Mouse (Mus musculus) ovary, postnatal 14 days (tissue): ENCODE measurements around the gene Gimap4.
"Not testable (repeated sequence)": the region's sequence is repeated elsewhere in the genome, so short reads cannot be mapped to it uniquely, and the experiment has no call there.

ENCODE experiments used
- DNase-seq: peaks from one replicate; pipeline ENCODE4 v3.0.0; 2022; ENCODE audit warnings: low spot score

Gimap4 gene

DNA sequence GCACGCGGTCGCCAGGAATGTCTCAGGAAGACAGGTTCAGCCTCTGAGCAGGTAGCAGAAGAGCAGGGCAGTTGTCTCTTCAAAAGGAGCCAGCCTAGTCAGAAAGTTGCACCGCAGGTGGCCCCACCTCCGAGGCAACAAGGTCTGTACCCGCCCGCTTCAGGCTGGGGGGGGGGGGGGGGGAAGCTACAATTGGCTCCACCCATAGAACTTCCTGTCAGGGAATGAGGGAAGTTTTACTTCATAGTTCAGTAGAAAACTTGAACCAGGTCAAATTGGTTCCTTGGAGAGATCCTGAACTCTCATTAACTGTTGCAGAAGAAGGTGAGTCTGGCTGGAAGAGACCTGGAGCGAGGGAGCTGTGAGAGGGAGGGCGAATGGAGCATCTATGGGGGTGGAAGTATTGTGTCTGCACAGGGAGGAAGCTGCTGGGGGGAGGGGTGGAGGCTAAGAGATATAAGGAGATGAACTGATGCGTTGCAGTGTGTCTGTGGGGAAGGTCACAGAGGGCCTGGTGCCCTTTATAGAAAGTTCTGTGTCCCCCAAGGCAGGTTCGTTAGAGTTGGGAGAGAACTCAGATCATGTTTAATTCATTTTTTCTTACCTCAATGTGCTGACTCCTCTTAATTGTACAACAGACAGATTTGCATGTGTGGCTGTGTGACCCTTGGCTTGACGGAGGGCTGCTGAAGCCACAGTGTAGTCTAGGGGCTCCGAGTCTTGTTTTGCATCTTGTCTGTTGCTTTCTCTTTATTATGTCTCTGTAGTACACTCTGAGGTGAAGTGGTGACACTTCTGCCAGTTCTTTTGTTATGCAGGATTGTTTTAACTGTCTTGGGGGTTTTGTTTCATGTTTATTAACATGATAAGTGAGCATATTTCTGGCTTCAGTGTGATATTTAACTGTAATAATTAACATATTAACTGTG is 8.2 kb upstream of the Gimap4 start, which contains the start of gene Gimap9:
Gene Gimap9, plus strand, starts transcription at position 199 of the 929 bp plus-strand sequence.
- DNase-seq = no peak

DNA sequence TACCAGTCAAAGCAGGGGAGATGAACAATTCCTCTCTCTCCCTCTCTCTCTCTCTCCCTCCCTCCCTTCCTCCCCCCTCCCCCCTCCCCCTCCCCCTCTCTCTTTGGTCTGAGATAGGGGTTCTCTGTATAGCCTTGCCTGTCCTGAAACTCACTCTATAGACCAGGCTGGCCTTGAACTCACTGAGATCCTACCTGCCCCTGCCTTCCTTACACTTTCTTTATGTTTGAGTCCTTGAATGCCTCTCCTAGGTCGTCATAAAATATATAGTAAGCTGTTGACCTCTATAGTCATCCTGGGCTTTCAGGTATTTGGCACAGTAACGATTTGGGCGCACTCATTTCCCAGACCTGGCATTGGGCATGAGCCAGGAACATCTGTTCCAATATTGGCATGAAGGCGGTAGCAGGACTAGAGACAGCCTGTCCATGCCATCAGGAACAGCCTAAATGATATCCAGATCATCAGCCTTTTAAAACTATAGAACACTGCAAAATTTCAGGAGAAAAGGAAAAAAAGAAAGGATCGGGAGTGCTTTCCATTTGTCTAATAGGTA is 7.4 kb upstream of the Gimap4 start:
- no peak for DNase-seq

DNA sequence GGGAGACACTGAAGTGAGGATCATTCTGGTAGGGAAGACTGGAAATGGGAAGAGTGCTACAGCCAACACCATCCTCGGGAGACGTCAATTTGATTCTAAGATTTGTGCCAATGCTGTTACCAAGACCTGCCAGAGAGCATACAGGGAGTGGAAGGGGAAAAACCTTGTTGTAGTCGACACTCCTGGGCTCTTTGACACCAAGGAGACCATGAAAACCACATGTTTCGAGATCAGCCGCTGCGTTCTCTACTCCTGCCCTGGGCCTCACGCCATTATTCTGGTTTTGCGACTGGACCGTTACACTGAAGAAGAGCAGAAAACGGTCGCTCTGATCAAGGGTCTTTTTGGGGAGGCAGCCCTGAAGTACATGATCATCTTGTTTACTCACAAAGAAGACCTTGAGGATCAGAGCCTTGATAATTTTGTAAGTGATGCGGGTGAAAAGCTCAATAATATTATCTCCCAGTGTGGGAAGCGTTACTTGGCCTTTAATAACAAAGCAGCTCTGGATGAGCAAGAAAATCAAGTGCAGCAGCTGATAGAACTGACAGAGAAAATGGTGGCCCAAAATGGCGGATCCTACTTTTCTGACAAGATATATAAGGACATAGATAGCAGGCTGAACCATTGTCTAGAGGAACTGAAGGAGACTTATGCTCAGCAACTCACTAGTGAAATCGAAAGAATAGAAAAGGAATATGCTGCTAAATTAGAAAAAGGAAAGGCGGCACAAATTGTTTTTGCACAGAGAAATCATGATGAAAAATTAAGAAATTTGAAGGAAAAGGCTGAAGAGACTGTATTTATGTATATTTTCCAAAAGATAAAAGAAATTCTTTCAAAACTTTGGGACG is 6.6 kb upstream of the Gimap4 start:
- DNase-seq = no peak

DNA sequence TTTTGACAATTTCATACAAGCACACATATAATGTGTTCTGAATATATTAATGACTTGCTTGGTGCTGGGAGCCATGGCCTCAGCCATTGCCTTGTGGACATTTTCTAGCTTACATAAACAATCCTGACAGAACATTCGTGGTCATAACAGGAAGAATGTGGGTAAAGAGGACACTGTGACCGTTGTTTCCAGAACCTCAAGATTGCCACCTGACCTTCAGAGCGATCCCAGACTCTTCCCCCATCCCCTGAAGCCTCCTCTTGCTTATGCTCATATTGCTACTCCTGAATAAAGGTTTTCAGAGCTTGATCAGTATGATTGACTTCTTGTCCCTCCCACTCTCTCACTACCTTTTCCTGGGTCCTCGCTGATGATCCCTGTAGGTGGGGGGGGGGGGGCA is 6.0 kb upstream of the Gimap4 start:
- DNase-seq = no peak

DNA sequence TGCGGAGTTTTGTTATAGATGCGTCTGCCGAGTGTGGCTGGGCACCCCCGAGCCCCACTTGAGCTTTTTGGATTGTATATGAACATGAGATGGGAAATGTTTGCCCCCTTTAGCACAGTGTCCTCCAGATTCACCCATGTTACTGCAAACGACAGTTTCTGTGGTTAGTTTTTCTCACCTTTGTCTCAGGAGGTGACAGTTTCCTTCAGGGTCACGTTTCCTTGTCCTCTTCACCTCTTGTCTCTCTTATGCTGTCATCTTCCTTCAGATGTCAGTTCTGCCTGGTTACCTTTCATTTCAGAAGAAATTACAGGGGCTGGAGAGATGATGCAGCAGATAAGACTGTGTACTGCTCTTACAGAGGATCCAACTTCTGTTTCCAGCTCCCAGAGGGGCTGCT is 4.6 kb upstream of the Gimap4 start:
- DNase-seq = no peak

DNA sequence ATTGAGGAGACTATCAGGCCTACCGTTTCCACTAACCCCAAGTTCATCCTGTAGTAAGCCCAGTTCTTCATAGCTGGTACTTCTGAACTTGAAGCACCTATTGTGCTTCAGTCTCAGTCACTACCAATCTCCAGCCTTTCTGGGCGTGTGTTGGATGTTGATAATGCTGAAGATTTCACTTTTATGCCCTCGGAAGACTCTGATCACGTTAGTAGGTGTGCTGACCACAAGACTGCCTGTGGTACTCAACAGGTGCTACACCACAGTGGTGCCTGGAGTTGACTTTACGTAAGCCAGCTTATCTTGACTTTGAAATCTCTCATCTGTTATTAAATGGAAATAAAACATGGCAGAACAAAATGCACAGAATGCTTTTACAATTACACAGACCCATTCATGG is 3.9 kb upstream of the Gimap4 start:
- no peak for DNase-seq

DNA sequence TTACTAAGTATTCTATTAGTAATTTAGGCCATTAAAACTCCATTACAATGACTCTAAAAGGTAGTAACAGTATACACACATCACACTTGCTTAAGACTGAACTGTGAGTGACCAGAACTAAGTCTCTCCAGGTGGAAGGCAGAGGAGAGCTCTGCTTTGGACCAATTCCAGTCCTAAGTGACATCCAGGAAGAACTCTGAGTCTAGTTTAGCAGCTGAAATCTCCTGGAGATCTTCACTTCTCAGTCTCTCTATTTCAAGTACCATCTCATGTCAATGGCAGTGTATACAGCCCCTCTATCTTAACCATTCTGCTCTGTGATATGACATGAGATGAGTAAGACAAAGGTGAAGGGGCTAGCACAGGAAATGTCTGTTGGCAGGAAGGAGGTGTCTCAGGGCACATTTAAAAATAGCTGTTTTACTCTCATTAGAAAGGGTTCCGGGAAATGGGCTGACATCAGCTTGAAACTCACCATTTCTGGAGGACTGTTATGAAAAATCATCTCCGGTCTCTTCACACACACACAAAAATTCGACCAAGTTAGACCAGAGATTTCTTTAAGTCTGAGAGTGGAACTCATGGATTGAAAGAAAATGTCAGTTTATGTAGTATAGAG is 2.8 kb upstream of the Gimap4 start:
- DNase-seq = no peak

DNA sequence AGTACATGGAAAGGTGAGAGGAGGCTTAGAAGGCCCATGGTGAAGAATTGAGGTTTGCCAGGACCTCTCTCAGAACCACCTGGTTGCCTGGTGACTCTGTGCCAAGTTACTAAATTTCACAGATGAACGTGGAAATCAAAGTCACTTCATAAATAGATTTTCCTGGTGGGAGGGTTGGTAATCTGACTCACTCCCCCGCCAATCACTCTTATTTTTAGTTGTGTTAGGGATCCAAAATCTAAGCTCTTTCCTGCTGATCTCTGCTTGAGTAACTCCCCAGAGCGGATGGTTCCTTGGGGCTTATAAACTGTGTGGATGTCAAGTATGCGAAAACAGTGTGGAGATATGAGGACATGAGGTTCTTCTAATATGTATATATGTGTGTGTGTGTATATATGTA is 2.1 kb upstream of the Gimap4 start:
- DNase-seq = no peak

DNA sequence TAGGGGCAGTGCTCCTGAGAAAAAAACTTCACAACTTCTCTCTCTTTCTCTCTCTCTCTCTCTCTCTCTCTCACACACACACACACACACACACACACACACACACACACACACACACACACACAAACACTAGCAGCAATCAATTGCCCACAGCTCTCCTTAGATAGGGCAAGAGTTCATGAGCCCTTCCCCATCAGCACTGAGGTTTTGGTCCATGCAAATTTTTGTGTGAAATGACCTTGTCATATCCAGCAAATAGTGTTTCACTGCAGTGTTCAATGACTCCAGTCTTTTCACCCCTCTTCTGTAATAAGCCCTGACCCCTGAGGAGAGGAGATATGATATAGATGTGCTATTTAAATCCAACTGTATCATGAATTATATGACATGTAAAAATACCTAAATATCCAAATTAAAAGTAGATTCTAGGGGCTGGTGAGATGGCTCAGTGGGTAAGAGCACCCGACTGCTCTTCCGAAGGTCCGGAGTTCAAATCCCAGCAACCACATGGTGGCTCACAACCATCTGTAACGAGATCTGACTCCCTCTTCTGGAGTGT is 1.0 kb upstream of the Gimap4 start:
- DNase-seq = not testable (repeated sequence)

DNA sequence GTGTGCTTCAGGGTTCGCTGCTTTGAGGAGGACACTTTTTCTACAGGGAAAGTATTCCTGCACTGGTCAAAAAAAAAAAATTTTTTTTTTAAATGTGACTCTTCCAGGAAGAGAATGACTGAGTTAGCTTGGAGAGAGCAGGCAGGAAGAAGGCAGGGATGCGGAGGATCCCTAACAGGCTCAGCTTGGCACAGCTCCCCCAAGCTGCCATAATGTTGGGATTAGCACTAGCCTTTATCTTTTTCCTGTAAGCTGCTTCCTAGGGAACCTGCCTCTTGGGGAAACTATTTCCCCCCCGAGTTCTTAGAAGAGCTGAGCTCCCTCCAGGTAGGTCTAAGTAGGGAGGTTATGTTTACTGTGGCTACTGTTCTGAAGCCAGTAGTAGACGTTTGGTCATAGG is 457 bp downstream of the Gimap4 start:
- DNase-seq = no peak

DNA sequence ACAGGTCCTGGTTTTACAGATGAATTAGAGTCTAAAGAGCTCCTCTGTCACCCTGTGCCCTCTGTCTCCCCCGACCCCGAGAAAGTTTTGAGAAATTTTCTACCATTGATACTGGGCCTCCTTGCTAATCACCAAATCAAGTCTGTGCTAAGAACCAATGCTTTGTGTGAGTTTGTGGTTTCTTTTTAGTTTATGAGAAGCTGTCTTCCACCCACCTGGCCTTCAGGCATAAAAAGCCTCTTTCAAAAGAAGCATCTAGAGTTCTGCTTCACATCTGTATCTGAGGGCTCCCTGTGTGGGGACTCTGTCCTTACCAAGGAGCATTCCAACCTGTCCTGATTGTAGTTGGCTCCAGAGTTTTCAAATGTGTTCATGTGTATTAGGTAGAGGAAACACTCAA is 902 bp downstream of the Gimap4 start:
- no peak for DNase-seq

DNA sequence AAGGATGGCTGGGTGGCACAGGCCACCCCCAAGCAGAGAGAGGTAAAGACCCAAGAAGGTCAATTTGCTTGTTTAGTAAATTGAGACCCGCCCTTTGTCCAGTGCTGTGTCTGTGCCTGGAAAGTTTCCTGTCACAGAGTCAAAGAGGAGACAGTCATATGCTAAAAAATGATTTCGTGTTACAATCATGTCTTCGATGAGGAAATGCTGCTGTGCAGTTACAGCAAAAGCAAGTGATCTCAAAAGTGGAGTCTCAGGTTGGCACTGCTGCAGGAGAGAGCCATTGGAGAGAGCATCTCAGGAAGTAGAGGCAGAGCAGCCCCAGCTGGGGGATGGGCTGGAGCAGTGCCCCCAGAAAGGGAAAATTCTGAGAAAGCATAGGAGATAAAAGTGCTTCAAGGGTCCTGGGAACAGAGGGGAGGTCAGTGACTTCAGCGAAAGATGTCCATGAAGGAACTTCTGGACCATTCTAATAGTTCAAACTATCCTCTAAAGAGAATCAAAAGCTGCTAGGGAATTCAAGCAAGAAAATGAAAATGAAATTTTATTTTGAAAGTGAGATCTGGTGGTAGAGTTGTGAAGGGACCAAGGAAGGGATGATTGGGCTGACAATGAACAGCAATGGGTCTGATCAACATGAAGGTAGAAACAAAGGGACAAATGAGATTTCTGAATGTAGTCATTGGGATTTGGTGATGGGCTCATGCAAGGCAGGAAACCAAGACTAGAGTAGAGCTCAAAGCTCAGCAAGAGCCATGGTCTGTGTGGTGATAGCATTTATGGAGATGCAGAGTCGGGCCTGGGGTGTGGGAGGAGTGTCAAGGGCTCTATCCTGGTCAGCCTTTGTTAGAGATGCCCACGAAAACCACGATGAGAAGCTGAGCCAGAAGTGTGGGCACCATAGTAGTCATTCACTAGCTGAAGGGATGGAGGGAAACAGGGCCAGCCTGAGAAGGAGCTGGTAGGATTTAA is 1.6 kb downstream of the Gimap4 start:
- no peak for DNase-seq

DNA sequence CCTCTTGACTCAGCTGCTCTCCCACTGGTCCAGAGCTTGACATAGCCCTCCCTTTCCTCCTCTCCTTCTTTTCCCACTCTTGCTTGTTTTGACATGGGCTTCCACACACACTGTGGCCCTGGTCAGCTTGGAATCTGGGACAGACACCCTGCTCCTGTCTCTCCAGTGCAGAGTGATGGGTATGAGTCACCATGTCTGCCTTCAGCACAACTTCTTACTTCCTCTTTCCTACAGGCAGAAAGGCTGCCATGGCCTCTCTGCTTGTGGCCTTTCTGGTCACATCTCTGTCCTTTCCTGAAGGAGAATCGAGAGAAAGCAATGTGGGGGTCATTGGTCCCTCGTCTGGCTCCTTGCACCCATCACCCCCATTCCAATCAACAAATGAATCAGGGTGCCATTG is 2.7 kb downstream of the Gimap4 start:
- DNase-seq = no peak

DNA sequence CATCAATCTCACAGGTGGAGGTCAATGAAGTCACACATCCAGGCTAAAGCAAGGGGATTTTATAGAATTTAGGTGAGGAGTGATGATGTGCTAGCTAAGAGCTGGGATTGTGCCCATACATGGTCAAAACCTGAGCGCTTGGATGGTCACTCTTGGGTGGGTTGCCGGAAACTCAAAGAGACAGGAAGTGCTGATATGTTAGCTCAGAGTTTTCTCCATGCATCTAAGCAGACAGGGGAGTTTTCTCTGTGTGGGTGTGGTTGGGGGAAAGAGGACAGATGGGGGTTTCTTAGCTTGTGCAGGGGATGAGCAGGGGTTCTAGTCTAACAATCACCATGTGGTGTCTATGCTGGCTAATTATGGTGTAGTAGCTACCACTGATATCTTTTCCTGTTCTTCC is 5.0 kb downstream of the Gimap4 start:
- DNase-seq = no peak

DNA sequence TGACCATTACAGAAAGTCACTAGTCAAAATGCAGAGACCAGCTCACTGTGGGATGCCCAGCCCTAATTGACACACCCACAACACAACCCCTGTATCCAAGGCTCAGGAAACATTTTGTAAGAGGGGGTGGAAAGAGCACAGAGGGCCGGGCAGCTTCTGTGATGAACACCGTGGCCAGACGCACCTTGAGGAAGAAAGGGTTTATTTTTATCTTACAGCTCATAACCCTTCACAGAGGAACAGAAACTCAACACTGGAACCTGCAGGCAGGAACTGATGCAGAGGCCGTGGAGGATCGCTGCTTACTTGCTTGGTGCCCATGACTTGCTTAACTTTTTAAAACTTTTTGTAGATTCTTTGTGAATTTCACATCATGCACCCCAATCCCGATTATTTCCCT is 8.6 kb downstream of the Gimap4 start:
- DNase-seq = no peak

DNA sequence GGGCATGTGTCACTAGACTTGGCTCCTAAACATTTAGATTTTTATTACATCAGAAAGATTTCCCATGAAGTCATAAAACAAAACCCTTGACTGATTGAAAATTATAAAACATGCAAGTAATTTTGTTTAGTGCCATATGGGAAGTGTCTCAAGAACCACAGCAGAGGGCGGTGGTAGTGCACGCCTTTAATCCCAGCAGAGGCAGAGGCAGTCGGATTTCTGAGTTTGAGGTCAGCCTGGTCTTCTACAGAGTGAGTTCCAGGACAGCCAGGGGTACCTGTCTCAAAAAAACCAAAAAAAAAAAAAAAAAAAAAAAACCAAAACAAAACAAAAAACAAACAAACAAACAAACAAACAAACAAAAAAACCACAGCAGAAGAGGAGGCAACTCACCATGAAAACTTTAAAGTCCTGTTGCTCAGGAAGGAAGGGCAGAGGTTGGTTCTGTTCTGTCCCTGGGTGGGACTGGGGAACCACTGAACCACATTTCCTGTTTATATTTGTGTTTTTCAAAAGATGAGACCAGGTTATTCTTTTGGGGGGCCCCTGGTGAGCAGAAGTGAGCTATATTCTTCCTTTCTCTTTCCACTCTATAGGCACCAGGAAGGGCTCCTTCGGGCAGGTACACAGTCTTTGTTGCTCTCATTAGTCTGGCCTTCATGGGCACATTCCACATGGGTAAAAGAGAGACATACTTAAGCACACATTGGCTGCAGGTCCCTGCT is 12.6 kb downstream of the Gimap4 start:
- DNase-seq = no peak

DNA sequence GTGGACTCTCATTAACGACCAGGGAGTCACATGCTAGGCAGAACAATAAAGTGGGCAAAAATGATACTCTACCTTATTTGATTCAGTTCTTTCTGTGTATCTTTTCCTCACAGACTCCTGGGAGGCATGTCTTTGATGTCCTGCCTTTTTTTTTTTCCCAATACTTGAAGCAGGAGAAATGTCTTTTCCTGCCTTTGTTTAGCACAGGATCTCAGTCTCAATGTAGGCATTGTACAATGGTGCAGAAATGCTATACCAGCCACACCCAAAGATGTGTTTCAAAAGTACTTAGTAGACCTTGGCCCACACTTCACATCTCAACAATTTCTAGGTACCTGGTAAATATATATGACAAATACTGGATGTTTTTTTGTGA is 13.2 kb downstream of the Gimap4 start:
- DNase-seq = no peak

DNA sequence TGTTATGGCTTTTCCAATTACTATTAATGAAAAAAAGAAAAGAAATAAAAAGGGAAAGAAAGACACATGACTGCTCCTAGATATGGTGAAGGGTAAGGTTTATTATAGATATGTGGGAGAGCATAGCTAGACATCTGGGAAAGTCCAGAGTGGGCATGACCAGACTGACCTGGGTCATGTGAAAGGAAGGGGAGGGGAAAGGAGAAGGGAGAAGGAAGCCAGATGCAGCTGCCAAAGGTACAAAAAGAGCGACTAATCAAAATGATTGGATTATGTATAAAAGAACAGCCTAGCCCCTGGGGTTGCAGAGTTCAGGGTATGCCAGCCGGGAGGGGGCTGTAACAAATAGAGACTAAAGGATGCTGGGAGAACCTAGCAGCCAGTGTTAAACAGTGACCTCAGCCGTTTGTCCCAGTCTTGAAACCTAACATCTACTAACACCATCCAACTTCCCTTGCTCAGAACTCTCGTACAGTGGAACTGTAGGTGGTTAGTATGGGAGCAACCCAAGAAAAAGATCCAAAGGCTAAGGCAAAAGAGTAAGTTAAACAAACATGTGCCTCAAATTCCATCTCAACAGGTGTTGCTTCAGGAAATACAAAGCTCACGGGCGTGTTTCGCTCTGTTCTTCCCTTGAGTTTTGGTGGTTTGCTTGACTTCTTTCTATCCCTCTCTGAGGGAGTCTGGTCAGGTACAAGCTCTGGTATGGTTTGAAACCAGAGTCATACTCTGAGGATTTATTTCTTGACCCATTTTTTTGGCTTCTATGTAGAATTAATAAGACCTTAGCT is 13.9 kb downstream of the Gimap4 start:
- DNase-seq = no peak

DNA sequence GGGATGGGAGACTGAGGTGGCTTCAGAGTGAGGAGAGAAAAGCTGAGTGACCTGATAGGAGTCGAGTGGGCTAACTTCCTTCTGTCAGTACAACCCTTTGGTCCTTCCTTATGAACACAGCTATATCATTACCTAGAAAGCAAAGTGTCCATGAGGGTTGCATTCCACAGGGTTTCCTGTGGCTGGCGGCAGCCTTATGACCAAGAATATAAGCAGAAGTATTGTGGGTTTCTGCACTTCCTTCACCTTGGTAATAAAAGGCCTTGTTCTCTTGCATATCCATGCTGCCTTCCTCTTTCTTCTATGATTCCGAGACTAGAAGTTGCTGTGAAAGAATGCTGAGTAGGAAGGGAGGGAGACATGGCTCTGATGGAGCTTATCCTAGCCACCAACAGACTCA is 14.5 kb downstream of the Gimap4 start:
- no peak for DNase-seq
